ENCODE assay signal across 34 mouse cellular contexts in genomic region chr5:116046246-116046645, GRCm38 (mm10). TPM values are rescaled to one million over a fixed set of nuclear protein-coding genes. Genes with fewer than 3 reads are reported as not detected.
"Had no signal": no experiment of that assay in that cellular context is flagged by ENCODE, and none has a peak within 500 bp of the region (broad histone marks: within the 10 kb centered on the region; RNA-seq: fewer than 3 reads in every experiment).

No protein-coding gene starts in this region.

- H3K4me3 ChIP-seq: embryonic facial prominence, embryonic 10.5 days; embryonic facial prominence, embryonic 12.5 days; embryonic facial prominence, embryonic 13.5 days; embryonic facial prominence, embryonic 15.5 days; erythroblast, embryonic 14.5 days; forebrain, embryonic 10.5 days; forebrain, embryonic 12.5 days; forebrain, embryonic 13.5 days; forebrain, embryonic 15.5 days; heart, adult 2 months; heart, embryonic 10.5 days had no signal

- H3K27me3 ChIP-seq: embryonic facial prominence, embryonic 12.5 days; embryonic facial prominence, embryonic 13.5 days; embryonic facial prominence, embryonic 15.5 days; forebrain, embryonic 12.5 days; forebrain, embryonic 13.5 days; forebrain, embryonic 15.5 days had no signal

- H3K36me3 ChIP-seq: embryonic facial prominence, embryonic 10.5 days; embryonic facial prominence, embryonic 12.5 days; embryonic facial prominence, embryonic 13.5 days; embryonic facial prominence, embryonic 15.5 days; forebrain, embryonic 10.5 days; forebrain, embryonic 12.5 days; forebrain, embryonic 15.5 days; heart, embryonic 10.5 days had no signal

- H3K9me3 ChIP-seq: embryonic facial prominence, embryonic 10.5 days; embryonic facial prominence, embryonic 12.5 days; embryonic facial prominence, embryonic 13.5 days; embryonic facial prominence, embryonic 15.5 days; forebrain, embryonic 10.5 days; forebrain, embryonic 12.5 days; forebrain, embryonic 13.5 days; forebrain, embryonic 15.5 days; heart, embryonic 10.5 days had no signal

- DNase-seq: cerebellum, adult 2 months; cerebellum, adult 8-10 months; cerebellum, adult 9-10 months; cerebellum, adult 9-11 months; cerebellum, postnatal 10 days; cerebellum, postnatal 14 days; cerebellum, postnatal 25 days; cerebellum, postnatal 36 days; embryo, embryonic 11 days; forebrain, postnatal 0 days; gastrocnemius, postnatal 14 days; gastrocnemius, postnatal 36 days; heart, adult 11 months; heart, adult 18-20 months; heart, adult 2 months had no signal

- H3K27ac ChIP-seq: embryonic facial prominence, embryonic 10.5 days; embryonic facial prominence, embryonic 12.5 days; embryonic facial prominence, embryonic 13.5 days; embryonic facial prominence, embryonic 15.5 days; forebrain, embryonic 10.5 days; forebrain, embryonic 12.5 days; forebrain, embryonic 13.5 days; forebrain, embryonic 15.5 days; heart, adult 2 months; heart, embryonic 10.5 days had no signal

- H3K4me1 ChIP-seq: embryonic facial prominence, embryonic 10.5 days; embryonic facial prominence, embryonic 12.5 days; embryonic facial prominence, embryonic 13.5 days; embryonic facial prominence, embryonic 15.5 days; forebrain, embryonic 10.5 days; forebrain, embryonic 12.5 days; forebrain, embryonic 13.5 days; forebrain, embryonic 15.5 days; heart, embryonic 10.5 days had no signal

RNA-seq across cellular contexts. Expression of gene Tmem233, which starts 36.8 kb away (rescaled TPM):
- total RNA-seq: common myeloid progenitor, adult 5-6 weeks; forebrain, postnatal 0 days; granulocyte monocyte progenitor cell, adult 5-6 weeks; heart, adult 18-20 months; heart, adult 2 months had no signal
- polyA plus RNA-seq: cerebellum, adult 2 months; cortical plate, adult 2 months; embryonic facial prominence, embryonic 10.5 days; embryonic facial prominence, embryonic 11.5 days; embryonic facial prominence, embryonic 12.5 days; embryonic facial prominence, embryonic 13.5 days; embryonic facial prominence, embryonic 15.5 days; erythroblast, embryonic 14.5 days; forebrain, embryonic 10.5 days; forebrain, embryonic 11.5 days; forebrain, embryonic 12.5 days; forebrain, embryonic 13.5 days; forebrain, embryonic 14.5 days; forebrain, embryonic 15.5 days; forebrain, embryonic 16.5 days; forebrain, postnatal 0 days; frontal cortex, adult 2 months; gonadal fat pad, adult 2 months; heart, adult 2 months; heart, embryonic 10.5 days had no signal
